Comparison of ENCODE assay signal across 13 mouse cellular contexts in genomic region chr7:109523741-109524441, GRCm38 (mm10). TPM values are rescaled to one million over a fixed set of nuclear protein-coding genes. Genes with fewer than 3 reads are reported as not detected.
DNase-seq lines count a peak whose midpoint lies in the region; ATAC-seq and TF ChIP-seq lines count a peak whose summit lies in the region.
"Had no signal": no experiment of that assay in that cellular context is flagged by ENCODE, and none has a peak within 500 bp of the region (broad histone marks: within the 10 kb centered on the region; RNA-seq: fewer than 3 reads in every experiment).

No protein-coding gene starts in this region.

- dilution Hi-C loops in CH12.LX (cut with MboI; ENCODE audit: extremely low pct_ligation_motif_present, extremely low pct_unique_long_range_greater_than_20kb, low sequenced_read_pairs): no loop called here

- H3K27me3 ChIP-seq in kidney, embryonic 15.5 days: no peaks in the 10 kb centered on the region
- no peaks in the 10 kb centered on the region for H3K27me3 ChIP-seq in CH12.LX (replicated peaks)
- H3K27me3 ChIP-seq: megakaryocyte, embryonic 14.5 days had no signal

- no peak for TF ChIP-seq EP300 in CH12.LX (IDR thresholded peaks at IDR 0.05; ENCODE audit: low read length)

- no peak for TF ChIP-seq RAD21 in CH12.LX (IDR thresholded peaks at IDR 0.05; ENCODE audit: low read depth, low read length)

- ATAC-seq in kidney, embryonic 15.5 days (replicated peaks; ENCODE audit: low FRiP score): no peak

- no peak for TF ChIP-seq CTCF in CH12.LX (conservative IDR thresholded peaks at IDR 0.05 in 1 of 2, IDR thresholded peaks at IDR 0.05 in 1 of 2; ENCODE audit: low read depth in 2 of 2, low read length in 2 of 2)
- TF ChIP-seq CTCF in embryonic fibroblast, embryonic 13.5 days (IDR thresholded peaks at IDR 0.05; ENCODE audit: borderline replicate concordance, insufficient read depth, low read length): no peak

- peak overlapping the region; percentile 23; the same call in 1 of the 2 replicates for H3K27ac ChIP-seq in kidney, embryonic 15.5 days
- H3K27ac ChIP-seq in CH12.LX (ENCODE audit: insufficient read depth, low read depth): no peak overlapping the region; the same call in 1 of the 2 replicates
- H3K27ac ChIP-seq in embryonic fibroblast, embryonic 13.5 days (ENCODE audit: insufficient read depth, low read length): peak overlapping the region; percentile 66

- H3K4me2 ChIP-seq in kidney, embryonic 15.5 days: no peak overlapping the region
- no peak overlapping the region for H3K4me2 ChIP-seq in CH12.LX (ENCODE audit: insufficient read depth, low read depth, poor library complexity, severe bottlenecking)

- in situ Hi-C loops in CH12.LX (cut with MboI; ENCODE audit: low pct_ligation_motif_present, low pct_unique_long_range_greater_than_20kb, low sequenced_read_pairs): loop anchor here (10.0 kb wide), 1 partner anchor 181 kb away; the partner anchor contains the start of genes Akip1 and St5

- DNase-seq in adrenal gland, adult (ENCODE audit: inconsistent age in 2 of 2, low spot score in 1 of 2): peak; percentile 13 to 59
- DNase-seq in adrenal gland, postnatal 36 days: no peak
- no peak for DNase-seq in kidney, postnatal 25 days
- no peak for DNase-seq in CH12.LX (ENCODE audit: extremely low read depth)
- DNase-seq in right cerebral cortex, postnatal 14 days: no peak
- no peak for DNase-seq in frontal cortex, adult 2 months (ENCODE audit: extremely low spot score in 1 of 2, low spot score in 1 of 2)
- DNase-seq: adrenal gland, adult 2 months; B cell, adult 2 months; layer of hippocampus, adult 9-11 months; thymus, postnatal 36 days had no signal

- WGBS in kidney, embryonic 15.5 days: 72% methylated on average over 6 of the region's 6 CpGs

- peak; percentile 54 for TF ChIP-seq POLR2A in CH12.LX (IDR thresholded peaks at IDR 0.05; ENCODE audit: low read depth, low read length)
- peak; percentile 51 for TF ChIP-seq POLR2A in embryonic fibroblast, embryonic 13.5 days (IDR thresholded peaks at IDR 0.05; ENCODE audit: low read depth, low read length)

- no peak overlapping the region for H3K4me3 ChIP-seq in kidney, embryonic 15.5 days (replicated peaks)
- no peak overlapping the region for H3K4me3 ChIP-seq in CH12.LX (replicated peaks in 1 of 3; ENCODE audit: low read depth in 2 of 3, low read length in 2 of 3, poor library complexity in 1 of 3)
- H3K4me3 ChIP-seq in embryonic fibroblast, embryonic 13.5 days (ENCODE audit: insufficient read depth, low read length): no peak overlapping the region
- H3K4me3 ChIP-seq: megakaryocyte, embryonic 14.5 days had no signal

- H3K9me3 ChIP-seq in kidney, embryonic 15.5 days (replicated peaks): no peaks in the 10 kb centered on the region
- H3K9me3 ChIP-seq in CH12.LX (replicated peaks; ENCODE audit: low read length): no peaks in the 10 kb centered on the region
- H3K9me3 ChIP-seq: megakaryocyte, embryonic 14.5 days had no signal

- H3K79me2 ChIP-seq in CH12.LX (replicated peaks; ENCODE audit: control insufficient read depth, extremely low read depth, insufficient read depth, poor library complexity, severe bottlenecking): peaks cover 36% of the 10 kb centered on the region

- peaks cover 73% of the 10 kb centered on the region for H3K36me3 ChIP-seq in kidney, embryonic 15.5 days
- peaks cover 52 to 81% of the 10 kb centered on the region in 2 experiments for H3K36me3 ChIP-seq in CH12.LX (replicated peaks in 1 of 2; ENCODE audit: control insufficient read depth in 1 of 2, insufficient read depth in 1 of 2, low read length in 1 of 2)

- no peak overlapping the region for H3K9ac ChIP-seq in kidney, embryonic 15.5 days
- no peak overlapping the region for H3K9ac ChIP-seq in CH12.LX (ENCODE audit: insufficient read depth, low read depth)

- H3K4me1 ChIP-seq in kidney, embryonic 15.5 days: peaks cover 15% of the 10 kb centered on the region
- peaks cover 0 to 40% of the 10 kb centered on the region in 2 experiments; a peak in 2 of 4 replicates for H3K4me1 ChIP-seq in CH12.LX (ENCODE audit: control insufficient read depth in 1 of 2, insufficient read depth in 2 of 2)
- H3K4me1 ChIP-seq in embryonic fibroblast, embryonic 13.5 days (ENCODE audit: control insufficient read depth, insufficient read depth, low read length): peaks cover 13% of the 10 kb centered on the region

TF ChIP-seq in CH12.LX, 34 proteins besides CTCF, POLR2A, EP300 and RAD21:
- TF ChIP-seq KAT2A (IDR thresholded peaks at IDR 0.05; ENCODE audit: insufficient replicate concordance, low read length) (no peak), ZC3H11A (IDR thresholded peaks at IDR 0.05; ENCODE audit: low read depth, low read length) (no peak), POLR2AphosphoS2 (IDR thresholded peaks at IDR 0.05; ENCODE audit: low read depth, low read length) (peak; percentile 98), UBTF (IDR thresholded peaks at IDR 0.05; ENCODE audit: low read depth, low read length) (no peak), NRF1 (IDR thresholded peaks at IDR 0.05; ENCODE audit: low read depth, low read length) (no peak), MXI1 (IDR thresholded peaks at IDR 0.05; ENCODE audit: low read depth, low read length) (peak; percentile 28; the same call in 1 of the 2 replicates), USF2 (conservative IDR thresholded peaks at IDR 0.05; ENCODE audit: low read depth, low read length) (no peak), MYC (IDR thresholded peaks at IDR 0.05; ENCODE audit: low read depth, low read length) (no peak; the same call in 1 of the 2 replicates), USF1 (IDR thresholded peaks at IDR 0.05; ENCODE audit: low read depth, low read length) (no peak), SMC3 (IDR thresholded peaks at IDR 0.05; ENCODE audit: low read depth, low read length) (peak; percentile 1; the same call in 1 of the 2 replicates), CHD1 (IDR thresholded peaks at IDR 0.05; ENCODE audit: low read depth, low read length) (no peak), ZKSCAN1 (IDR thresholded peaks at IDR 0.05; ENCODE audit: borderline replicate concordance, low read depth, low read length) (no peak), PAX5 (IDR thresholded peaks at IDR 0.05; ENCODE audit: low read length) (no peak), MAZ (IDR thresholded peaks at IDR 0.05; ENCODE audit: low read depth, low read length) (no peak), ETS1 (conservative IDR thresholded peaks at IDR 0.05; ENCODE audit: low read depth, low read length) (no peak; the same call in 1 of the 2 replicates), GABPA (IDR thresholded peaks at IDR 0.05; ENCODE audit: insufficient replicate concordance, low read depth, low read length) (no peak), JUN (IDR thresholded peaks at IDR 0.05; ENCODE audit: insufficient read depth, low read depth, low read length) (no peak), ELF1 (IDR thresholded peaks at IDR 0.05; ENCODE audit: low read depth, low read length) (no peak), NELFE (IDR thresholded peaks at IDR 0.05; ENCODE audit: low read depth, low read length) (peak; percentile 46; the same call in 1 of the 2 replicates), TBP (conservative IDR thresholded peaks at IDR 0.05; ENCODE audit: low read depth, low read length) (no peak), ZNF384 (IDR thresholded peaks at IDR 0.05; ENCODE audit: low read depth, low read length) (no peak), SIN3A (IDR thresholded peaks at IDR 0.05; ENCODE audit: low read length) (no peak; the same call in 1 of the 2 replicates), E2F4 (IDR thresholded peaks at IDR 0.05; ENCODE audit: insufficient replicate concordance, low read depth, low read length) (no peak), TCF12 (IDR thresholded peaks at IDR 0.05; ENCODE audit: low read depth, low read length) (no peak), RCOR1 (conservative IDR thresholded peaks at IDR 0.05; ENCODE audit: low read depth, low read length) (0 out of 2 replicates have a peak, but pooled peaks have one; percentile 60), JUND (conservative IDR thresholded peaks at IDR 0.05; ENCODE audit: low read depth, low read length) (no peak), BHLHE40 (IDR thresholded peaks at IDR 0.05; ENCODE audit: low read depth, low read length) (no peak), ZMIZ1 (IDR thresholded peaks at IDR 0.05; ENCODE audit: low read depth, low read length) (peak; percentile 78; the same call in 1 of the 2 replicates), MEF2A (IDR thresholded peaks at IDR 0.05; ENCODE audit: borderline replicate concordance, low read depth, low read length) (no peak), IRF4 (IDR thresholded peaks at IDR 0.05; ENCODE audit: low read depth, low read length) (no peak), CHD2 (IDR thresholded peaks at IDR 0.05; ENCODE audit: low read length) (peak; percentile 25), HCFC1 (IDR thresholded peaks at IDR 0.05; ENCODE audit: low read depth, low read length) (no peak), MAX (IDR thresholded peaks at IDR 0.05; ENCODE audit: low read length) (no peak), MAFK (IDR thresholded peaks at IDR 0.05; ENCODE audit: insufficient replicate concordance, low read length) (no peak)

RNA-seq across cellular contexts. Expression of gene Rpl27a, which starts 4.9 kb away (rescaled TPM):
- total RNA-seq in adrenal gland, postnatal 36 days (2021): 100 to 1,000 TPM; 206 to 235 TPM
- 135 and 148 TPM in 2 replicates for polyA plus RNA-seq in kidney, embryonic 15.5 days (2015; fragmentation: Nextera tagmentation; extraction: Ambion mirVana)
- 1,338 and 1,365 TPM in 2 replicates for total RNA-seq in CH12.LX (2012; rRNA removed)
- 929 and 1,216 TPM in 2 replicates for total RNA-seq in CH12.LX (2014; rRNA removed)
- 230 and 249 TPM in 2 replicates for polyA plus RNA-seq in CH12.LX (2012; ENCODE audit: insufficient read length, low read depth)
- 433 and 456 TPM in 2 replicates for polyA plus RNA-seq in embryonic fibroblast, embryonic 13.5 days (2011; ENCODE audit: insufficient read length, low read depth, missing spikeins)
- 295 and 337 TPM in 2 replicates for polyA plus RNA-seq in frontal cortex, adult 2 months (2012; rRNA removed)

RNA-seq across cellular contexts. Expression of gene Trim66, which starts 16.0 kb away (rescaled TPM):
- under 1 TPM; 0.10 to 0.33 TPM for total RNA-seq in adrenal gland, postnatal 36 days (2021)
- 0.03 TPM in 1 of 2 replicates, not detected in the other for polyA plus RNA-seq in kidney, embryonic 15.5 days (2015; fragmentation: Nextera tagmentation; extraction: Ambion mirVana)
- total RNA-seq in CH12.LX (2012; rRNA removed) (0.08 TPM in 2 replicates), CH12.LX (2014; rRNA removed) (0.12 and 0.15 TPM in 2 replicates)
- 0.49 and 0.67 TPM in 2 replicates for polyA plus RNA-seq in CH12.LX (2012; ENCODE audit: insufficient read length, low read depth)
- 3.2 and 8.7 TPM in 2 replicates for polyA plus RNA-seq in embryonic fibroblast, embryonic 13.5 days (2011; ENCODE audit: insufficient read length, low read depth, missing spikeins)
- polyA plus RNA-seq in frontal cortex, adult 2 months (2012; rRNA removed): 7.9 and 9.6 TPM in 2 replicates

Comparison
In these comparisons a context has a peak if more than half of its experiments do, and no peak if none do; other contexts are left out.
1. DNase-seq: peak in adrenal gland, adult (2 of 2); none in adrenal gland, postnatal 36 days (0 of 2), kidney, postnatal 25 days (0 of 2), CH12.LX (single experiment), right cerebral cortex, postnatal 14 days (single experiment) and frontal cortex, adult 2 months (0 of 2).